Mouse (Mus musculus) midbrain, embryonic 11.5 days (tissue): ENCODE data around the gene Stox1. TPM values are rescaled to one million over a fixed set of nuclear protein-coding genes. Genes with fewer than 3 reads are reported as not detected.
"Not testable (repeated sequence)": the region's sequence is repeated elsewhere in the genome, so short reads cannot be mapped to it uniquely, and the experiment has no call there.

Experiments used
- ATAC-seq: fragments of 200-750 bp; cut with Nextera tagmentation; 2 replicates; pipeline ENCODE4 v1.8.0; 2017; ENCODE audit warnings: moderate TSS enrichment, moderate library complexity; ENCODE audit not compliant: low FRiP score
- DNase-seq: peaks from one replicate; pipeline ENCODE4 v3.0.0; 2015; ENCODE audit warnings: low spot score; ENCODE audit errors: missing footprints
- H3K27ac ChIP-seq: fragments of 300-500 bp; sonication (generic); 2 replicates; pipeline ENCODE4 v1.5.1; 2014; ENCODE audit warnings: low read depth, low read length
- H3K27me3 ChIP-seq: fragments of 300-500 bp; sonication (generic); 2 replicates; pipeline ENCODE4 v1.6.1; 2014; ENCODE audit warnings: mild to moderate bottlenecking, low read length, moderate library complexity, mixed read lengths; ENCODE audit not compliant: control insufficient read depth, insufficient read depth
- H3K36me3 ChIP-seq: fragments of 300-500 bp; sonication (generic); 2 replicates; pipeline ENCODE4 v1.6.1; 2014; ENCODE audit warnings: mild to moderate bottlenecking, low read length, moderate library complexity, mixed read lengths; ENCODE audit not compliant: control insufficient read depth, insufficient read depth
- H3K4me1 ChIP-seq: fragments of 300-500 bp; sonication (generic); 2 replicates; pipeline ENCODE4 v1.6.1; 2014; ENCODE audit warnings: low read length; ENCODE audit not compliant: control insufficient read depth, insufficient read depth
- H3K4me2 ChIP-seq: fragments of 300-500 bp; sonication (generic); 2 replicates; pipeline ENCODE4 v1.6.1; 2014; ENCODE audit warnings: mild to moderate bottlenecking, moderate library complexity
- H3K4me3 ChIP-seq: fragments of 300-500 bp; sonication (generic); 2 replicates; pipeline ENCODE4 v1.5.1; 2014; ENCODE audit warnings: low read depth, low read length
- H3K9ac ChIP-seq: fragments of 300-500 bp; sonication (generic); 2 replicates; pipeline ENCODE4 v1.6.1; 2014; ENCODE audit warnings: low read length
- H3K9me3 ChIP-seq: fragments of 300-500 bp; sonication (generic); 2 replicates; pipeline ENCODE4 v1.6.1; 2016; ENCODE audit warnings: low read length; ENCODE audit not compliant: control insufficient read depth
- WGBS: fragments of 180-500 bp; shearing (Covaris S2); extraction: QIAGEN DNeasy Blood & Tissue Kit; methylation state at CpG from one replicate; pipeline ENCODE4 v1.1.7; 2014; 5-methylcytosine and 5-hydroxymethylcytosine counted together
- polyA plus RNA-seq: library from polyadenylated mRNA; unstranded; fragments of >200 nt; fragmentation: Nextera tagmentation; extraction: Ambion mirVana; gene quantifications from 2 replicates; pipeline ENCODE4 v1.2.1, GENCODE M21; 2014

The Stox1 gene
- 2.4 and 2.5 TPM in 2 replicates for polyA plus RNA-seq

DNA sequence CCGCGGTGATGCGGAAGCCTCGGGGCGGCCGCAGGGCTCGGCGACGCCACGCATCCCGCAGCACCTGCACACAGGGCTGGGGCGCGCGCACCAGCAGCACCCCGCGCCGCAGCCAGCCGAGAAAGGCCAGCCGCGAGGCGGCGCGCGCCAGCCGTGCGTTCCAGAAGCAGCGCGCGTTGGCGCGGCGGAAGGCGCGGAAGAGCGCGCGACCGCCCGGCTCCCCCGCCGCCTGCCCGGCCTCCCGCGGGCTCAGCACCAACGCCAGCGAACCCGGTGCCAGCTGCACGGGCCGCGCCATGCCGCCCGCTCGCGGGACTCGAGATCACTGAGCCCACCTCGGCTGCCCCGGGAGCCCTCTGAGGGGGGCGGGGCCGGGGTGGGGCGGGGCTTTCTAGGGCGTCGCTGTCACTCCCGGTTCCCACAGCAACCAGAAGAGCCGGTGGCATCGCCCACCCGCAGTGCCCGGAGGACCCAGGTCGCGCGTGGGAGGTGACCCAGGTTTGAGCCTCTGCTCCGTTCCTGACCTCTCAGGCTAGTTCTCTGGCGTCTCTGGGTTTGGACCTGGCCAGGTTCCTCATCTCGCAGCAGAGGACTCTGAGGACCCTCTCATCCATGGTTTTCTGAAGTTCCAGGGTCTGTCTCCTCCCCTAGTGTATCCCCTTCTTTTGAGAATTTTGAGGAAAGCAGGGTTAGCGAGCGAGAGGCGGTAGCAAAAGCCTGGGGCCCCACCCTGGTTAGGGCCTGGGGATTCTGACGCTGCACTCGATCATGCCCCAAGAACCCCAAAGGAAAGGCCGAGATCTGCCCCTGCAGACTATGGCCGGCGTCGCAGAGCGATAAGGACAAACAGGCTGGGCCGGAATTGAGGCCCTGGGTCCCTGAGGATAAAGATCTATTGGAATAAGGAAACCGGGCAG is at the start of gene Stox1:
Gene Stox1, minus strand, starts transcription at position 358 of the 917 bp plus-strand sequence.
- H3K36me3 ChIP-seq: no peaks in the 10 kb centered on the region
- DNase-seq (peak; percentile 97), ATAC-seq (peak; percentile 94)
- H3K9ac ChIP-seq: peak within 1 kb of the TSS; percentile 68
- under 1% methylated on average over 82 of the region's 85 CpGs for whole genome bisulfite sequencing
- H3K4me2 ChIP-seq: peak within 1 kb of the TSS; percentile 92
- H3K9me3 ChIP-seq: no peaks in the 10 kb centered on the region
- peaks cover 7% of the 10 kb centered on the region for H3K27me3 ChIP-seq
- H3K4me3 ChIP-seq: peak within 1 kb of the TSS; percentile 74
- H3K27ac ChIP-seq: no peak within 1 kb of the TSS
- peaks cover 8% of the 10 kb centered on the region; the same call in 1 of the 2 replicates for H3K4me1 ChIP-seq

GRCm38 (mm10) chr10:62750781-62751180 is 24.9 kb upstream of the Stox1 start:
- DNase-seq (no peak), ATAC-seq (no peak)
- WGBS: 88% methylated on average over 6 of the region's 6 CpGs
- Histone ChIP-seq H3K9ac (no peak overlapping the region), H3K36me3 (peaks cover 35% of the 10 kb centered on the region), H3K9me3 (no peaks in the 10 kb centered on the region), H3K4me2 (no peak overlapping the region), H3K27ac (no peak overlapping the region), H3K27me3 (no peaks in the 10 kb centered on the region), H3K4me1 (no peaks in the 10 kb centered on the region), H3K4me3 (no peak overlapping the region)

DNA sequence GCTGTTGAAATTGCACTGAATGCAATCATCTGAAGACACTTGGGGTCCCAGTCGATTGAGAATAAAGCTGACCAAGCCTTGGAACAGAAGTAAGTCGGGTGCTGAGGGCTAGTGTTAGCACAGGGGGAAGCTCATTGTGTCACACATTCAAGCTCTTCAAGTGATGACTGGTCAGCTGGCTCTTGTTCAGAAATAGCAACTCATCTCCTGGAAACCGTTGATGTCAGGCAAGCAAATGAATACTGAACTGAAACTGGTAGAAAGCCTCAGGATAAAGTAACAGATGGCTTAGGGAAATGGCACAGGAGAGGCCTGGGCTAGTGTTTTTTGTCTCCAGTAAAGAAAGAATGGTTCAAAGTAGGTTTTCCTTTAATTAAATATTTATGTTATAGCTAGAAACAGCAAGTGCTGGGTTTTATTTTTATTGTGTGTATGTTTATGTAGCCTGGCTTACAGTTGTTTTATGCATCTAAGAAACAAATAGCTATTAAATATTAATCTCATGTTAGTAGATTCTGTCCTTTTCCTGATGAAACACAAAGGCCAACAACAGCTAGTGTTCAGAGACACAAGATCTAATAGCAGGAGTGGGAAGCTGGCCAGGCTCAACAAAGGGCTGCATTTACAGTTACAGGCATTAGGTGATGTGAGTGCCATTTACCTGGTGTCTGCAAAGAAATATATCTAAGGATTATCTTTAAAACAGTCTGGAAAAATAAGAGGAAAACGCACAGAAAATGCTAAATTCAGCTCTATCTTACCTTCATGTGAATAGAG is 14.2 kb upstream of the Stox1 start:
- Histone ChIP-seq H3K4me2 (no peak overlapping the region), H3K27ac (no peak overlapping the region), H3K36me3 (peaks cover 11% of the 10 kb centered on the region), H3K9me3 (no peaks in the 10 kb centered on the region), H3K4me3 (no peak overlapping the region), H3K9ac (no peak overlapping the region), H3K27me3 (no peaks in the 10 kb centered on the region), H3K4me1 (0 out of 2 replicates have a peak, but pooled peaks cover 2% of the 10 kb centered on the region)
- DNase-seq: no peak
- ATAC-seq: no peak
- WGBS: 72% methylated on average over 4 of the region's 4 CpGs

GRCm38 (mm10) chr10:62736965-62737688 is 11.2 kb upstream of the Stox1 start:
- Histone ChIP-seq H3K4me3 (no peak overlapping the region), H3K27ac (no peak overlapping the region; the same call in 1 of the 2 replicates), H3K27me3 (no peaks in the 10 kb centered on the region), H3K4me1 (0 out of 2 replicates have a peak, but pooled peaks cover 2% of the 10 kb centered on the region), H3K9ac (no peak overlapping the region), H3K9me3 (no peaks in the 10 kb centered on the region), H3K4me2 (no peak overlapping the region), H3K36me3 (peaks cover 2% of the 10 kb centered on the region; the same call in 1 of the 2 replicates)
- ATAC-seq (no peak), DNase-seq (no peak)
- WGBS: 40% methylated on average over 4 of the region's 4 CpGs

DNA sequence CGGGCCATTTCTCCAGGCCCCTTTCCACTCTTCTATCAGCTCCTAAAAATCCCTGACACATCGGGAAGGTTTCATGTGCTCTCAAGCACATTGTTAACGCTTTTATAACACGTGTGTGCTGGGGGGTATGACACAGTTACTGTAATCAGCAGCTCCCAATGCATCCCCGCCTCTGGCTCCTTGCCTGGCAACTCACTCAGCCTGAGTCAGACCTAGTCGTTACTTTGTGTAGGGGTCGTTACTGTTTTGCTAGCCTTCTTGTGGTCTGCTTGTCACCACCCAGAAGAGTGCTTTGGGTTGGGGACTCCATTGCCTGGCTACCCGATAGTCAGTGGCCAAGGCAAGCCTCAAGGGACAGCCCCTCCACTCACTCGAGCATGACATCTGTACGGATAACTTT is 4.9 kb upstream of the Stox1 start:
- no peaks in the 10 kb centered on the region for H3K9me3 ChIP-seq
- H3K36me3 ChIP-seq: no peaks in the 10 kb centered on the region
- no peak overlapping the region for H3K27ac ChIP-seq
- H3K4me3 ChIP-seq: no peak overlapping the region
- WGBS: 81% methylated on average over 10 of the region's 10 CpGs
- ATAC-seq (no peak), DNase-seq (no peak)
- H3K4me2 ChIP-seq: no peak overlapping the region
- H3K27me3 ChIP-seq: peaks cover 3% of the 10 kb centered on the region; the same call in 1 of the 2 replicates
- no peak overlapping the region for H3K9ac ChIP-seq
- H3K4me1 ChIP-seq: peaks cover 5% of the 10 kb centered on the region; the same call in 1 of the 2 replicates

GRCm38 (mm10) chr10:62724936-62725335 is 992 bp downstream of the Stox1 start:
- 32% methylated on average over 7 of the region's 7 CpGs for WGBS
- peaks cover 7% of the 10 kb centered on the region for H3K27me3 ChIP-seq
- DNase-seq: no peak
- H3K4me2 ChIP-seq: no peak overlapping the region
- H3K4me3 ChIP-seq: no peak overlapping the region
- H3K4me1 ChIP-seq: peaks cover 8% of the 10 kb centered on the region; the same call in 1 of the 2 replicates
- H3K9me3 ChIP-seq: no peaks in the 10 kb centered on the region
- ATAC-seq: no peak
- H3K9ac ChIP-seq: no peak overlapping the region
- H3K36me3 ChIP-seq: no peaks in the 10 kb centered on the region
- H3K27ac ChIP-seq: no peak overlapping the region

GRCm38 (mm10) chr10:62722701-62723100 is 3.2 kb downstream of the Stox1 start:
- Histone ChIP-seq H3K27ac (no peak overlapping the region), H3K36me3 (no peaks in the 10 kb centered on the region), H3K4me2 (no peak overlapping the region), H3K4me1 (peaks cover 8% of the 10 kb centered on the region; the same call in 1 of the 2 replicates), H3K4me3 (no peak overlapping the region), H3K9me3 (no peaks in the 10 kb centered on the region), H3K27me3 (peaks cover 7% of the 10 kb centered on the region), H3K9ac (no peak overlapping the region)
- ATAC-seq: no peak
- no peak for DNase-seq
- 37% methylated on average over 4 of the region's 4 CpGs for WGBS

DNA sequence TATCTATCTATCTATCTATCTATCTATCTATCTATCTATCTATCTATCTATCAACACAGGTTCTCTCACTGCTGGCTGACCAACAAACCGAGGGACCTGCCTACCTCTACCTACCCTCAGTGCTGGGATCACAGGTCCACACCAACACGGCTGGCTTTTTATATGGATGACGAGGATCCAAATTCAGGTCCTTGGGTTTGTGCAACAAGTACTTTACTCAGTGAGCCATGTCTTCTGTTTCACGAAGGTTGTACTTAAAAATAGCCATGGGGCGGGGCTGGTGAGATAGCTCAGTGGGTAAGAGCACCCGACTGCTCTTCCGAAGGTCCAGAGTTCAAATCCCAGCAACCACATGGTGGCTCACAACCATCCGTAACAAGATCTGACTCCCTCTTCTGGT is 5.4 kb downstream of the Stox1 start:
- not testable (repeated sequence) for H3K4me1 ChIP-seq, H3K9me3 ChIP-seq, DNase-seq, H3K4me2 ChIP-seq, H3K4me3 ChIP-seq, H3K9ac ChIP-seq, H3K36me3 ChIP-seq, ATAC-seq, H3K27ac ChIP-seq, H3K27me3 ChIP-seq
- 94% methylated on average over 7 of the region's 8 CpGs for WGBS
